Mouse (Mus musculus) lung, adult 2 months (tissue): ENCODE measurements around the gene Iqcm.

Experiments
- CTCF ChIP-seq: fragments of 200-500 bp; IDR thresholded peaks from 2 replicates; pipeline ENCODE4 v1.5.1; 2011; ENCODE audit warnings: mild to moderate bottlenecking, low read length, control low read depth; ENCODE audit not compliant: insufficient read depth
- POLR2A ChIP-seq: fragments of 200-500 bp; IDR thresholded peaks from 2 replicates; pipeline ENCODE4 v1.6.1; 2011; ENCODE audit warnings: low read depth, mild to moderate bottlenecking, control low read depth, low read length, borderline replicate concordance; ENCODE audit errors: extremely low read depth

- TF ChIP-seq CTCF (no peak), POLR2A (no peak)
These were observed 307.1 kb downstream of the Iqcm start for GRCm38 (mm10) chr8:75755596-75755995.
